Mouse (Mus musculus): ENCODE measurements at regions not wholly inside any gene's neighbourhood (a gene's known extent, or its start where the extent isn't known, plus 50 kb on each side); places are given as distances from the start of the nearest gene placed in this dataset.

DNA sequence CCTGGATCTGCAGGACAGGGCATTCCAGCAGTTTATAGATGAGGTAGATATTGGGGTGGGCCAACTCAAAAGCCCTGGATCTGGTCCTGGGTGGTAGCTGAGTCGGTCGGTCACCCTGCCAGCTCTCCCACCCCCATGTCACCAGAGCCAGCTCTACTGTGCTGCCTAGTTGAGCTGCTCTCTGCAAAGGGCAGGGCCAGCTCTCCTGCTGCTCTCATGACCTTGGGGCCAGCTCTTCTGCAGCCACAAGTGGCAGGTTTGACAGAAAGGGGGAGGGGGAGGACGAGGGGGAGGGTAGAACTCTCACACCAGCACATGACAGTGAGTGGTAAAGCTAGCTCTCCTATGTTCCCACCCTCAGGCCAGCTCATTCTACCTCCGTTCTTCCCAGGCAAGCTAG lies 584.3 kb downstream of the Slc4a3 start:
- no peaks in the 10 kb centered on the region for H3K27me3 ChIP-seq
- 44% methylated on average over 4 of the region's 4 CpGs for WGBS
- no peak overlapping the region for H3K27ac ChIP-seq
- H3K36me3 ChIP-seq = no peaks in the 10 kb centered on the region
- H3K4me1 ChIP-seq (replicated peaks) = peaks cover 3% of the 10 kb centered on the region; the same call in 1 of the 2 replicates
- H3K4me3 ChIP-seq = no peak overlapping the region
- 0 out of 2 replicates have a peak, but pooled peaks have one; percentile 47 for ATAC-seq (replicated peaks; ENCODE audit: insufficient number of reproducible peaks, insufficient read depth, low FRiP score, low read depth)
- H3K4me2 ChIP-seq = no peak overlapping the region
- H3K9ac ChIP-seq = no peak overlapping the region
- H3K9me3 ChIP-seq (replicated peaks) = no peaks in the 10 kb centered on the region

DNA sequence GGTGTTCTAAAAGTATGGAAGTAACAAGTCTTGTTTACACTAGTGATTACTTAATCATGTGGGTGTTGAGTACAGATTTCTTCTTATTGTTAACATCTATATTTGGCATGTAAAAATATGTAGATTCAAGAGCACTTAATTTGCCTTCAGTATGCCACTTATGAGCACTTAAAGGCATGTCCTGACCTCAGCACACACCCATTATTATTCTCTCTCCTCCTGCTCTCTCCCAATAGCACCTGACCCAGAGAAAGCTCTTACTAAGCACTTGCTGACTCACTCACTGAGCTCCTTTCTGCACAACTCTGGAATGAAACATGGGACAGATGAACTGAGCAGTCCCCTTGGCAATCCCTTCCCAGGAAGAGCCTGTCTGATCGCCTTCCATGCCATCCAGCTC lies 590.7 kb downstream of the Slc4a3 start:
- no peak overlapping the region for H3K4me3 ChIP-seq
- H3K9ac ChIP-seq = no peak overlapping the region
- H3K4me1 ChIP-seq (replicated peaks) = no peaks in the 10 kb centered on the region
- no peak for ATAC-seq (replicated peaks; ENCODE audit: insufficient number of reproducible peaks, insufficient read depth, low FRiP score, low read depth)
- H3K27ac ChIP-seq = no peak overlapping the region
- no peaks in the 10 kb centered on the region for H3K9me3 ChIP-seq (replicated peaks)
- no peak overlapping the region for H3K4me2 ChIP-seq
- no peaks in the 10 kb centered on the region for H3K36me3 ChIP-seq
- no peaks in the 10 kb centered on the region for H3K27me3 ChIP-seq
- 81% methylated on average over 1 of the region's 1 CpGs for WGBS

DNA sequence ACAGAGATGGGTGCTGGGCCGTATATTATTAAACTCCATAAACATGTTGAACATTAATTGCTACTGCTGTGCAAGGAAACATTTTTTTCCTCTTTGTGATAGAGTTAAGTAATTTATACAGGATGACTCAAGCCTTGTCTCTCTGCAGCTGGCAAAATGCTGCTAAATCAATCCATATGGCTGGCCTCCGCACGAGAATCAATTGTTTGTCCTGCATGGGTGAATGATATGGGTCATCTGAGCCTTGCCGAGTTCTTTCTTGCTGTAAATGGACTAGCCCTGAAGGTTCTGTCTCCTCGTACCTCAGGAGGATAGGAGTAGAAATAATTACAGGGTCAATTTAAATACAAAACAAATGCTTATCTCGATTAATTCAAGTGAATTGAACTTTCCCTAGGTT lies 591.6 kb downstream of the Slc4a3 start:
- Histone ChIP-seq H3K4me3 (no peak overlapping the region), H3K4me1 (replicated peaks) (no peaks in the 10 kb centered on the region), H3K27me3 (no peaks in the 10 kb centered on the region), H3K36me3 (no peaks in the 10 kb centered on the region), H3K9me3 (replicated peaks) (no peaks in the 10 kb centered on the region), H3K4me2 (no peak overlapping the region), H3K9ac (no peak overlapping the region), H3K27ac (no peak overlapping the region)
- no peak for ATAC-seq (replicated peaks; ENCODE audit: insufficient number of reproducible peaks, insufficient read depth, low FRiP score, low read depth)
- WGBS = 74% methylated on average over 6 of the region's 6 CpGs

DNA sequence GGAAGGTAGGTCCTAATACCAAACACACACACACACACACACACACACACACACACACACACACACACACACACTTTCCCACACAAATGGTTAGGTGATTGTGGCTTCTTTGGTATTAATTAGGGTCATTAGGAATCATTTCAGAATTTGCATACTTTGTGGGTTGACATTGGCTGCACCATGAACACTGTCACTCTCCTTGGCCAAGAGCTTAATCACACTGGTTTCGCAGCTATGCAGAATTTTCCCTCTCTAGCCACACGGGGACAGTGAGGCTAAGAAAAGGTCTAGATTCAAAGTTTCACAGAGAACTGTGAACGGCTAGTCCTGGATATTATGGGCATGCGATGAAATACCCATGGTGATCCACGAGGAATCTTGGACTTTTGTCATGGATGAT lies 597.5 kb downstream of the Slc4a3 start:
- no peaks in the 10 kb centered on the region for H3K27me3 ChIP-seq
- H3K27ac ChIP-seq = no peak overlapping the region
- no peaks in the 10 kb centered on the region for H3K9me3 ChIP-seq (replicated peaks)
- H3K4me1 ChIP-seq (replicated peaks) = no peaks in the 10 kb centered on the region
- no peaks in the 10 kb centered on the region for H3K36me3 ChIP-seq
- no peak overlapping the region for H3K4me3 ChIP-seq
- 73% methylated on average over 5 of the region's 5 CpGs for WGBS
- H3K4me2 ChIP-seq = no peak overlapping the region
- ATAC-seq (replicated peaks; ENCODE audit: insufficient number of reproducible peaks, insufficient read depth, low FRiP score, low read depth) = no peak
- no peak overlapping the region for H3K9ac ChIP-seq

DNA sequence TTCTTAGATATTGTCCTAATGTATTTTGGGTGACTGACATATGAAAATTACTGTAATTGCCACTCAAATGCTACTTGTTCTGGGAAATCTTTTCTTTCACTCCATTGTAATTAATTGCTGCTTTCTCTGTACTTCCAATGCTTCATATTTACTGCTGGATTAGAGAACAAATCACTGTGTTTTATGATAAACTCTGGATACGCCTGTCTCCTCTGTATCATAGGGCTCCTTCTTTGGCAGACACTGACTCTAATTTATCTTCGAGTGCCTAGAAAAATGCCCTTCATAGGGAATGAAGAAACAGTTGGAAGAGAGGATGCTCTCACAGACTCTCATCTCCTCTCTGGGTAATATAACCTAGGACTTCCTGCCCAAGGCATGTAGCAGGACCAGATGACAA lies 602.9 kb downstream of the Slc4a3 start:
- no peaks in the 10 kb centered on the region for H3K4me1 ChIP-seq (replicated peaks)
- H3K9ac ChIP-seq = no peak overlapping the region
- no peaks in the 10 kb centered on the region for H3K36me3 ChIP-seq
- H3K4me2 ChIP-seq = no peak overlapping the region
- ATAC-seq (replicated peaks; ENCODE audit: insufficient number of reproducible peaks, insufficient read depth, low FRiP score, low read depth) = no peak
- H3K27ac ChIP-seq = no peak overlapping the region
- H3K9me3 ChIP-seq (replicated peaks) = no peaks in the 10 kb centered on the region
- no peaks in the 10 kb centered on the region for H3K27me3 ChIP-seq
- no peak overlapping the region for H3K4me3 ChIP-seq
- 84% methylated on average over 2 of the region's 2 CpGs for WGBS

DNA sequence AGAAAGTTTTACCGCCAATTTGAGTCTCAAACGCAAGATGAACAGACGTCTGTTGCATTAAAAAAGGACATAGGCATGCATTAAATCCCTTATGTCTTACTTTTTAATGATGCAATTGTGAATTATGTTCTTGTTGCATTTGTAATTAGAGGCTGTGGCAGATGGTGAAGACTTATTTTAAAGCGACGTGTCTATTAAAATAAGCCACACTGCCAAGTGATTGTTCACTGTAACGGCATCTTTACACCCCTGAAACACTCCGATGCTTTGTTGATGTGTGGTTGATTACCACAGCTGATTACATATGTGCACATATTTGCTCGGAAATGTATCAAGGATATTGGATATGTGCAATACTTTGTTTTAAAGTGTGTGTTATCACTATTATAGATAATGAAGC lies 610.2 kb downstream of the Slc4a3 start:
- no peaks in the 10 kb centered on the region for H3K4me1 ChIP-seq (replicated peaks)
- no peak overlapping the region for H3K27ac ChIP-seq
- no peak overlapping the region for H3K4me2 ChIP-seq
- H3K9me3 ChIP-seq (replicated peaks) = no peaks in the 10 kb centered on the region
- 77% methylated on average over 8 of the region's 8 CpGs for WGBS
- H3K4me3 ChIP-seq = no peak overlapping the region
- ATAC-seq (replicated peaks; ENCODE audit: insufficient number of reproducible peaks, insufficient read depth, low FRiP score, low read depth) = no peak
- no peaks in the 10 kb centered on the region for H3K27me3 ChIP-seq
- no peaks in the 10 kb centered on the region for H3K36me3 ChIP-seq
- no peak overlapping the region for H3K9ac ChIP-seq

DNA sequence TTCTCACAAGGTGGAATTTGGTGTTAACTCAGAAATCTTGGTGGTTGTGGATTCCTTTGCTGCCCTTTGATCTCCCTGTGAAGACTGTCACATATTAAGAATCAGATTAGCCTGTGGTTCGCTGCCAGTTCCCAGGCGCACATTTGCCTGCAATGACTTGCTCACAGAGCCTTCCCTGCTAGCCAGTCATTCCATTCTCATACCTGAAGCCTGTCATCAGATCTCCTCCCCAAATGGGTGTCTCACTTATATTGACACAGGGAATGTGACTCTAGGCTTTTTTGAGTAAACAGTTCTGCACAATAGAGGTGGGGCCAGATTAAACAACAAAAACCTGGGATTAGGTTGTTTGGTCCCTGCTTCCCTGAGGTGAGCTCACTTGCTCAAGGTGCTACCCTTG lies 621.4 kb downstream of the Slc4a3 start:
- H3K9ac ChIP-seq = no peak overlapping the region
- ATAC-seq (replicated peaks; ENCODE audit: insufficient number of reproducible peaks, insufficient read depth, low FRiP score, low read depth) = no peak
- no peaks in the 10 kb centered on the region for H3K27me3 ChIP-seq
- no peaks in the 10 kb centered on the region for H3K36me3 ChIP-seq
- no peaks in the 10 kb centered on the region for H3K9me3 ChIP-seq (replicated peaks)
- H3K27ac ChIP-seq = no peak overlapping the region
- H3K4me1 ChIP-seq (replicated peaks) = no peaks in the 10 kb centered on the region
- no peak overlapping the region for H3K4me2 ChIP-seq
- WGBS = 49% methylated on average over 2 of the region's 2 CpGs
- no peak overlapping the region for H3K4me3 ChIP-seq

DNA sequence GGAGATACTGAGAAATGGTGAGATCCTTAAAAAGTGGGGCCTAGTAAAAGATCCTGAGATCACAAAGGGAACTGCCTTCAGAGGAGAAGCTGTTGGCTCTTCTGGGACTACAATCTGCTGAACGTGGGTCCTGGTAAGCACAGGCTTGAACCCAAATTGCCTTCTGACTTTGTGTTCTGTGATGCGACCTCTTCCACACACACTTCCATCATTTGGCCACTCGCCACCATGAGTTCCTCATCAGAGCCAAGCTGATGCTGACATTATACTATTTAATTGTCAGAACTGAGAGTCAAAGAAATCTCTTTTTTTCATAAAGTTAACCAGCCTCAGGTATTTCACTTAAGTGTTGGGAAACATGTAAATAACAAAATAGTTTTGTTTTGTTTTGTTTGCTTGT lies 635.1 kb downstream of the Slc4a3 start:
- Histone ChIP-seq H3K4me3 (no peak overlapping the region), H3K27ac (no peak overlapping the region), H3K4me1 (replicated peaks) (no peaks in the 10 kb centered on the region), H3K27me3 (no peaks in the 10 kb centered on the region), H3K9ac (no peak overlapping the region), H3K4me2 (no peak overlapping the region), H3K9me3 (replicated peaks) (no peaks in the 10 kb centered on the region), H3K36me3 (no peaks in the 10 kb centered on the region)
- ATAC-seq (replicated peaks; ENCODE audit: insufficient number of reproducible peaks, insufficient read depth, low FRiP score, low read depth) = no peak
- 71% methylated on average over 3 of the region's 3 CpGs for WGBS

DNA sequence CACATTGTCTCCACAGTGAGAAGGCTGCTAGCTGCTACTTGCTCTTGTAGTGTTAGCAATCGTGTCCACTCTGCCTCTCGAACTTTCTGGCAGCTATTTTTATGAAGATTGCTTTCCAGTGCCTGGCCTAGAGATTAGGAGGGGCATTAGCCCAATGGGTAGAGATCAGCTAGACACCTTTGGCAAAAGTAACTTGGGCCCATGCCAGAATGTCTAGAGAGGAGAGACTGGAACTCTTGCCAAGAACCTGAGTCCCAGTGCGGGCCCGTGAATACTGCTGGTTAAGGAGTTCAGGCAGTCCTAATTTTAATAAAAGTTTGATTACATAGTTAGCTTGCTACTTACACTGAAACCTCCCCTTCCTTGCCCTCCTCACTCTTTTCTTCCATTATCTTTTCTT lies 648.8 kb downstream of the Slc4a3 start:
- WGBS = 24% methylated on average over 4 of the region's 4 CpGs
- Histone ChIP-seq H3K36me3 (no peaks in the 10 kb centered on the region), H3K9me3 (replicated peaks) (no peaks in the 10 kb centered on the region), H3K4me2 (no peak overlapping the region), H3K9ac (no peak overlapping the region), H3K27ac (peak overlapping the region; percentile 57), H3K4me3 (no peak overlapping the region), H3K4me1 (replicated peaks) (peaks cover 13% of the 10 kb centered on the region), H3K27me3 (no peaks in the 10 kb centered on the region)
- ATAC-seq (replicated peaks; ENCODE audit: insufficient number of reproducible peaks, insufficient read depth, low FRiP score, low read depth) = 0 out of 2 replicates have a peak, but pooled peaks have one; percentile 39

DNA sequence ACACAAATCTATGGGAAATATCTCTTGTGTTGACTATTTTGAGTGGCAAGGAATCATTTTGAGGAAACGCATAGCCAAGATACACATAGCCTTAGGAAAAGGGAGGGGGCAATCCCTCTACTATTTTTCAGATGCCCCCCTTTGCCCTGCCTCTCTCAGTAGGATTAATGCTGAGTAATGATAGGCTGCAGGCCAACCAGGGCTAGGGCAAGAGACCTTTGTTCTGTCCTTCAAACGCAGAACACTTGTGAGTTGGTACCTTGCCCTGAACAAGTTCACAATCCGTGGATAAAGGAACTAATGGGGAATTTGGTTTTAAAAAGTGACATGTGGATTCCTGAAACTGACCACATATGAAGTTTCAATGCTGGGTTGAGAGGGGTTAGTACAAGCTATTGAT lies 651.6 kb downstream of the Slc4a3 start:
- Histone ChIP-seq H3K4me1 (replicated peaks) (peaks cover 13% of the 10 kb centered on the region), H3K4me3 (no peak overlapping the region), H3K9me3 (replicated peaks) (no peaks in the 10 kb centered on the region), H3K36me3 (no peaks in the 10 kb centered on the region), H3K4me2 (no peak overlapping the region), H3K27me3 (no peaks in the 10 kb centered on the region), H3K27ac (no peak overlapping the region), H3K9ac (no peak overlapping the region)
- no peak for ATAC-seq (replicated peaks; ENCODE audit: insufficient number of reproducible peaks, insufficient read depth, low FRiP score, low read depth)
- WGBS = 72% methylated on average over 3 of the region's 3 CpGs

DNA sequence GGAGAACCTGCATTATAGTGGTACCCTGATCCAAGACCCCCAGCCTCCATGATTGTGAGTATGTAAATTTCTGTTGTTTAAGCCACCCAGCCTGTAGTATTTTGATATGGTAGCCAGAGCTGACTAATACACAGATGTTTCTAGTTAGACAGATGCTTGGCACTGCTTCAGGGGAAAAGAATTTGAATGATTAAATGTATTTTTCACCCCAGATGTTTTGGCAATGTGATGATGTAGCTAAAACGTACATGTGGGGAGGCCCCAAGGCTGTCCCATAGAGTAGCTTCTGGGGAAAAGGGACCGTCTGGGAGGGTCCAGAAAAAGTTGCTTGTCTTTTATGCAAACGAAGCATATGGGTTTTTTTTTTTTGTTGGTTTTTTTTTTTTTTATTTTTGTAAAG lies 654.8 kb downstream of the Slc4a3 start:
- WGBS = 65% methylated on average over 3 of the region's 3 CpGs
- no peak overlapping the region for H3K9ac ChIP-seq
- no peak overlapping the region for H3K4me3 ChIP-seq
- no peaks in the 10 kb centered on the region for H3K4me1 ChIP-seq (replicated peaks)
- no peaks in the 10 kb centered on the region for H3K27me3 ChIP-seq
- H3K27ac ChIP-seq = no peak overlapping the region
- no peak overlapping the region for H3K4me2 ChIP-seq
- no peaks in the 10 kb centered on the region for H3K9me3 ChIP-seq (replicated peaks)
- ATAC-seq (replicated peaks; ENCODE audit: insufficient number of reproducible peaks, insufficient read depth, low FRiP score, low read depth) = no peak
- no peaks in the 10 kb centered on the region for H3K36me3 ChIP-seq

DNA sequence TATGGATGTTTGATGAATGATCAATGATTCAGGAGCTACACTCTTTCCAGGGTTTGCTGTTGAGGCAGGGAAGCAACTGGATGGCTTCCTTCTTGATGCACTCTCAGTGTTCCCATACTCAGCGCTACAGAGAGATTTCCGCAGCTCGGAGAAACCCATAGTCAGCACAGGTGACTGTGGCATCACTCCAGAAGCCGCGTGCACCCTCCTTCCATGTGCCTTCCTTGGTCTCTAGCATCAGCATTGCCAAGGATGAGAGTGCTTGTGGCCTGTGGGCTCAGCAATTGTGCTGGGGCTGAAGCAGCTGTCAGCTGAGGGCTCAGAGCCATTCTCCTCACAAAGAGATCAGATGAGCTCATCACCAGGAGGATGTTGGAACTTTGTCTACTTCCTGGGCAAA lies 666.4 kb downstream of the Slc4a3 start:
- 89% methylated on average over 5 of the region's 5 CpGs for WGBS
- no peaks in the 10 kb centered on the region for H3K36me3 ChIP-seq
- H3K4me3 ChIP-seq = no peak overlapping the region

More for the DNA sequence above, 666.4 kb downstream of the Slc4a3 start:
- Histone ChIP-seq H3K4me2 (no peak overlapping the region), H3K4me1 (replicated peaks) (no peaks in the 10 kb centered on the region), H3K27me3 (no peaks in the 10 kb centered on the region), H3K9me3 (replicated peaks) (no peaks in the 10 kb centered on the region), H3K27ac (no peak overlapping the region), H3K9ac (no peak overlapping the region)
- ATAC-seq (replicated peaks; ENCODE audit: insufficient number of reproducible peaks, insufficient read depth, low FRiP score, low read depth) = no peak
